Mouse (Mus musculus) spleen, postnatal 14 days (tissue): ENCODE results near the gene Cort.
"Not testable (repeated sequence)": the region's sequence is repeated elsewhere in the genome, so short reads cannot be mapped to it uniquely, and the experiment has no call there.

ENCODE experiments used
- DNase-seq, 2 experiments: peaks; one replicate each; pipeline ENCODE4 v3.0.0; 2021 to 2022; ENCODE audit warnings: low spot score in 2 of 2

Cort gene

GRCm38 (mm10) chr4:149126663-149127062 is at the start of gene Cort:
Cort (minus strand) TSS chr4:149126763.
- no peak for DNase-seq

- DNase-seq, result no peak
Observed at GRCm38 (mm10) chr4:149173661-149174060, 47.1 kb upstream of the Cort start.

GRCm38 (mm10) chr4:149172666-149173065 is 46.1 kb upstream of the Cort start:
- no peak for DNase-seq

- DNase-seq, result no peak
Observed at GRCm38 (mm10) chr4:149172083-149172482, 45.5 kb upstream of the Cort start.

GRCm38 (mm10) chr4:149171581-149171981 is 45.0 kb upstream of the Cort start:
- DNase-seq, result no peak

- DNase-seq, result no peak
Observed at GRCm38 (mm10) chr4:149170394-149170931, 43.9 kb upstream of the Cort start.

- DNase-seq, result not testable (repeated sequence)
Observed at GRCm38 (mm10) chr4:149169926-149170325, 43.4 kb upstream of the Cort start.

GRCm38 (mm10) chr4:149168016-149168415 is 41.5 kb upstream of the Cort start:
- no peak for DNase-seq

GRCm38 (mm10) chr4:149166957-149167611 is 40.5 kb upstream of the Cort start:
- DNase-seq, result peak; percentile 24 to 37

- peak; percentile 90 to 91 for DNase-seq
Observed at GRCm38 (mm10) chr4:149166215-149166946, 39.8 kb upstream of the Cort start, which contains the start of gene Pgd. Pgd (minus strand) TSS chr4:149166771.

GRCm38 (mm10) chr4:149164150-149164549 is 37.6 kb upstream of the Cort start:
- no peak for DNase-seq

GRCm38 (mm10) chr4:149163196-149163595 is 36.6 kb upstream of the Cort start:
- no peak for DNase-seq

- no peak for DNase-seq
Observed at GRCm38 (mm10) chr4:149161166-149161565, 34.6 kb upstream of the Cort start.

- no peak for DNase-seq
Observed at GRCm38 (mm10) chr4:149159891-149160290, 33.3 kb upstream of the Cort start.

GRCm38 (mm10) chr4:149159203-149159602 is 32.6 kb upstream of the Cort start:
- no peak for DNase-seq

- DNase-seq, result no peak
Observed at GRCm38 (mm10) chr4:149157415-149157973, 30.9 kb upstream of the Cort start.

- no peak for DNase-seq
Observed at GRCm38 (mm10) chr4:149155711-149156110, 29.1 kb upstream of the Cort start.

GRCm38 (mm10) chr4:149154859-149155258 is 28.3 kb upstream of the Cort start:
- DNase-seq, result no peak

GRCm38 (mm10) chr4:149150721-149151120 is 24.2 kb upstream of the Cort start:
- DNase-seq, result no peak

GRCm38 (mm10) chr4:149150256-149150655 is 23.7 kb upstream of the Cort start:
- no peak for DNase-seq

- no peak for DNase-seq
Observed at GRCm38 (mm10) chr4:149149611-149150010, 23.0 kb upstream of the Cort start.

- DNase-seq, result no peak
Observed at GRCm38 (mm10) chr4:149149196-149149595, 22.6 kb upstream of the Cort start.

- no peak for DNase-seq
Observed at GRCm38 (mm10) chr4:149148084-149148483, 21.5 kb upstream of the Cort start.
